Mouse (Mus musculus) midbrain, embryonic 13.5 days (tissue): ENCODE data around the gene Cntnap5a. TPM values are rescaled to one million over a fixed set of nuclear protein-coding genes. Genes with fewer than 3 reads are reported as not detected.

Source experiments
- ATAC-seq: fragments of 200-750 bp; cut with Nextera tagmentation; 2 replicates; pipeline ENCODE4 v1.8.0; 2017; ENCODE audit warnings: mild to moderate bottlenecking, moderate TSS enrichment, moderate library complexity
- H3K27ac ChIP-seq: fragments of 300-500 bp; sonication (generic); 2 replicates; pipeline ENCODE4 v1.5.1; 2015; ENCODE audit warnings: inconsistent platforms, mild to moderate bottlenecking, moderate library complexity
- H3K27me3 ChIP-seq: fragments of 300-500 bp; sonication (generic); 2 replicates; pipeline ENCODE4 v1.6.1; 2015; ENCODE audit warnings: mild to moderate bottlenecking, inconsistent platforms
- H3K36me3 ChIP-seq: fragments of 300-500 bp; sonication (generic); 2 replicates; pipeline ENCODE4 v1.6.1; 2015; ENCODE audit warnings: mild to moderate bottlenecking, inconsistent platforms
- H3K4me1 ChIP-seq: fragments of 300-500 bp; sonication (generic); replicated peaks from 2 replicates; pipeline ENCODE4 v1.6.1; 2015; ENCODE audit warnings: inconsistent platforms
- H3K4me2 ChIP-seq: fragments of 300-500 bp; sonication (generic); replicated peaks from 2 replicates; pipeline ENCODE4 v1.6.1; 2015; ENCODE audit warnings: moderate library complexity, mild to moderate bottlenecking, inconsistent platforms
- H3K4me3 ChIP-seq: fragments of 300-500 bp; sonication (generic); replicated peaks from 2 replicates; pipeline ENCODE4 v1.5.1; 2015; ENCODE audit warnings: mild to moderate bottlenecking, inconsistent platforms
- H3K9ac ChIP-seq: fragments of 300-500 bp; sonication (generic); replicated peaks from 2 replicates; pipeline ENCODE4 v1.6.1; 2015; ENCODE audit warnings: mild to moderate bottlenecking, inconsistent platforms
- H3K9me3 ChIP-seq: fragments of 300-500 bp; sonication (generic); 2 replicates; pipeline ENCODE4 v1.6.1; 2016; ENCODE audit warnings: mild to moderate bottlenecking, inconsistent platforms
- WGBS: fragments of 180-500 bp; shearing (Covaris S2); methylation state at CpG from one replicate; pipeline ENCODE4 v1.1.7; 2015; 5-methylcytosine and 5-hydroxymethylcytosine counted together
- polyA plus RNA-seq: library from polyadenylated mRNA; unstranded; fragments of >200 nt; fragmentation: Nextera tagmentation; extraction: Ambion mirVana; gene quantifications from 2 replicates; pipeline ENCODE4 v1.2.1, GENCODE M21; 2015

Gene Cntnap5a
- polyA plus RNA-seq, 1 experiment from 2014 or later: 1.3 TPM

- H3K4me1 ChIP-seq: 0 out of 2 replicates have a peak, but pooled peaks cover 7% of the 10 kb centered on the region
- H3K9me3 ChIP-seq: no peaks in the 10 kb centered on the region
- H3K4me3 ChIP-seq: no peak overlapping the region
- no peaks in the 10 kb centered on the region for H3K27me3 ChIP-seq
- no peak overlapping the region for H3K27ac ChIP-seq
- no peaks in the 10 kb centered on the region for H3K36me3 ChIP-seq
- no peak overlapping the region for H3K9ac ChIP-seq
- ATAC-seq: peak; percentile 80; the same call in 1 of the 2 replicates
- no peak overlapping the region for H3K4me2 ChIP-seq
Measured at GRCm38 (mm10) chr1:116392390-116392789, 707.8 kb downstream of the Cntnap5a start.

- Histone ChIP-seq H3K4me1 (no peaks in the 10 kb centered on the region), H3K4me3 (no peak overlapping the region), H3K4me2 (no peak overlapping the region), H3K27me3 (no peaks in the 10 kb centered on the region), H3K27ac (no peak overlapping the region), H3K9me3 (no peaks in the 10 kb centered on the region), H3K36me3 (no peaks in the 10 kb centered on the region), H3K9ac (no peak overlapping the region)
- 59% methylated on average over 1 of the region's 1 CpGs for WGBS
- ATAC-seq: no peak
Measured at GRCm38 (mm10) chr1:116401996-116402656, 717.6 kb downstream of the Cntnap5a start.

- H3K27ac ChIP-seq: no peak overlapping the region
- ATAC-seq: no peak
- H3K4me2 ChIP-seq: no peak overlapping the region
- no peak overlapping the region for H3K4me3 ChIP-seq
- no peaks in the 10 kb centered on the region for H3K36me3 ChIP-seq
- H3K4me1 ChIP-seq: no peaks in the 10 kb centered on the region
- 90% methylated on average over 1 of the region's 1 CpGs for WGBS
- no peak overlapping the region for H3K9ac ChIP-seq
- no peaks in the 10 kb centered on the region for H3K27me3 ChIP-seq
- H3K9me3 ChIP-seq: no peaks in the 10 kb centered on the region
Measured at GRCm38 (mm10) chr1:116409836-116410235, 725.3 kb downstream of the Cntnap5a start.

GRCm38 (mm10) chr1:116428396-116428795 is 743.8 kb downstream of the Cntnap5a start:
- Histone ChIP-seq H3K9ac (no peak overlapping the region), H3K36me3 (no peaks in the 10 kb centered on the region), H3K27ac (no peak overlapping the region), H3K9me3 (no peaks in the 10 kb centered on the region), H3K4me3 (no peak overlapping the region), H3K27me3 (no peaks in the 10 kb centered on the region), H3K4me2 (no peak overlapping the region), H3K4me1 (peaks cover 8% of the 10 kb centered on the region)
- no peak for ATAC-seq
- 45% methylated on average over 2 of the region's 2 CpGs for WGBS

- no peaks in the 10 kb centered on the region for H3K4me1 ChIP-seq
- no peak overlapping the region for H3K4me3 ChIP-seq
- WGBS: 69% methylated on average over 4 of the region's 4 CpGs
- peaks cover 4% of the 10 kb centered on the region; the same call in 1 of the 2 replicates for H3K9me3 ChIP-seq
- H3K27me3 ChIP-seq: no peaks in the 10 kb centered on the region
- no peaks in the 10 kb centered on the region for H3K36me3 ChIP-seq
- no peak overlapping the region for H3K4me2 ChIP-seq
- no peak for ATAC-seq
- no peak overlapping the region for H3K9ac ChIP-seq
- no peak overlapping the region for H3K27ac ChIP-seq
Measured at GRCm38 (mm10) chr1:116455115-116455717, 770.7 kb downstream of the Cntnap5a start.

- Histone ChIP-seq H3K36me3 (no peaks in the 10 kb centered on the region), H3K4me1 (no peaks in the 10 kb centered on the region)
- peak; percentile 40; the same call in 1 of the 2 replicates for ATAC-seq
Measured at GRCm38 (mm10) chr1:116477703-116478102, 793.1 kb downstream of the Cntnap5a start.

GRCm38 (mm10) chr1:116488780-116489569 is 804.4 kb downstream of the Cntnap5a start:
- Histone ChIP-seq H3K9ac (no peak overlapping the region), H3K27ac (no peak overlapping the region), H3K9me3 (no peaks in the 10 kb centered on the region), H3K4me2 (no peak overlapping the region), H3K4me3 (no peak overlapping the region), H3K36me3 (no peaks in the 10 kb centered on the region), H3K4me1 (0 out of 2 replicates have a peak, but pooled peaks cover 3% of the 10 kb centered on the region), H3K27me3 (no peaks in the 10 kb centered on the region)
- no peak for ATAC-seq
- WGBS: 31% methylated on average over 1 of the region's 1 CpGs

More at GRCm38 (mm10) chr1:116477703-116478102, 793.1 kb downstream of the Cntnap5a start:
- H3K9ac ChIP-seq: no peak overlapping the region
- H3K27ac ChIP-seq: no peak overlapping the region
- H3K27me3 ChIP-seq: no peaks in the 10 kb centered on the region
- H3K9me3 ChIP-seq: no peaks in the 10 kb centered on the region
- WGBS: 12% methylated on average over 2 of the region's 2 CpGs
- no peak overlapping the region for H3K4me2 ChIP-seq
- H3K4me3 ChIP-seq: no peak overlapping the region

GRCm38 (mm10) chr1:116577969-116578666 is 893.6 kb downstream of the Cntnap5a start:
- Histone ChIP-seq H3K36me3 (no peaks in the 10 kb centered on the region), H3K4me3 (no peak overlapping the region), H3K27ac (no peak overlapping the region), H3K4me2 (no peak overlapping the region), H3K9ac (no peak overlapping the region), H3K27me3 (no peaks in the 10 kb centered on the region), H3K9me3 (no peaks in the 10 kb centered on the region), H3K4me1 (no peaks in the 10 kb centered on the region)
- whole genome bisulfite sequencing: 84% methylated on average over 4 of the region's 4 CpGs
- ATAC-seq: no peak

GRCm38 (mm10) chr1:116616272-116616671 is 931.7 kb downstream of the Cntnap5a start:
- Histone ChIP-seq H3K27me3 (no peaks in the 10 kb centered on the region), H3K9me3 (no peaks in the 10 kb centered on the region), H3K4me1 (no peaks in the 10 kb centered on the region), H3K4me3 (no peak overlapping the region), H3K27ac (no peak overlapping the region), H3K4me2 (no peak overlapping the region), H3K9ac (no peak overlapping the region), H3K36me3 (no peaks in the 10 kb centered on the region)
- ATAC-seq: no peak
